Mouse (Mus musculus) liver, adult 2 months (tissue): ENCODE data around the gene Snx20. TPM values are rescaled to one million over a fixed set of nuclear protein-coding genes. Genes with fewer than 3 reads are reported as not detected.

Experiments
- DNase-seq: peaks from one replicate; pipeline ENCODE4 v3.0.0-alpha.2; 2011; ENCODE audit warnings: low read depth, low spot score; ENCODE audit errors: extremely low read depth
- H3K27ac ChIP-seq: fragments of 200-500 bp; replicated peaks from 2 replicates; pipeline ENCODE4 v1.5.1; 2012; ENCODE audit warnings: low read depth, mild to moderate bottlenecking, control low read depth, inconsistent platforms, low read length; ENCODE audit not compliant: insufficient read depth
- H3K27me3 ChIP-seq: fragments of 200-500 bp; 2 replicates; pipeline ENCODE4 v1.6.1; 2012; ENCODE audit warnings: mild to moderate bottlenecking, moderate library complexity, low read length, inconsistent platforms; ENCODE audit not compliant: control insufficient read depth, insufficient read depth
- H3K36me3 ChIP-seq: fragments of 200-500 bp; 2 replicates; pipeline ENCODE4 v1.6.1; 2012; ENCODE audit warnings: low read length, inconsistent platforms; ENCODE audit not compliant: control insufficient read depth, insufficient read depth
- H3K4me1 ChIP-seq: fragments of 200-500 bp; 2 replicates; pipeline ENCODE4 v1.6.1; 2011; ENCODE audit warnings: low read length; ENCODE audit not compliant: control insufficient read depth, insufficient read depth
- H3K4me3 ChIP-seq: fragments of 200-500 bp; 2 replicates; pipeline ENCODE4 v1.5.1; 2011; ENCODE audit warnings: low read depth, mild to moderate bottlenecking, control low read depth, low read length, moderate library complexity; ENCODE audit not compliant: insufficient read depth
- H3K79me2 ChIP-seq: fragments of 200-500 bp; 2 replicates; pipeline ENCODE4 v1.6.1; 2012; ENCODE audit warnings: inconsistent platforms, mild to moderate bottlenecking, low read length, moderate library complexity; ENCODE audit not compliant: control insufficient read depth, insufficient read depth
- H3K9ac ChIP-seq: fragments of 200-500 bp; 2 replicates; pipeline ENCODE4 v1.6.1; 2012; ENCODE audit warnings: low read depth, mild to moderate bottlenecking, control low read depth, inconsistent platforms, low read length
- CTCF ChIP-seq: fragments of 200-500 bp; IDR thresholded peaks from 2 replicates; pipeline ENCODE4 v1.5.1; 2011; ENCODE audit warnings: low read depth, low read length, control low read depth
- POLR2A ChIP-seq: fragments of 200-500 bp; IDR thresholded peaks from 2 replicates; pipeline ENCODE4 v1.6.1; 2011; ENCODE audit warnings: low read length, control low read depth; ENCODE audit not compliant: insufficient read depth; ENCODE audit errors: extremely low read depth
- WGBS: fragments of 180-500 bp; shearing (Covaris S2); methylation state at CpG from one replicate; pipeline ENCODE4 v1.1.7; 2018; 5-methylcytosine and 5-hydroxymethylcytosine counted together
- polyA plus RNA-seq: library from polyadenylated mRNA; depleted of rRNA; stranded (reverse); fragments of >200 nt; gene quantifications from 2 replicates; pipeline ENCODE4 v1.2.3, GENCODE M21; 2012; rRNA removed
- total RNA-seq: library from RNA; depleted of rRNA; stranded (reverse); fragments of >200 nt; gene quantifications from 2 replicates; pipeline ENCODE4 v1.2.3, GENCODE M21; 2014; rRNA removed

The Snx20 gene
- 0.92 and 1.5 TPM in 2 replicates for total RNA-seq
- polyA plus RNA-seq, result 0.61 and 1.2 TPM in 2 replicates

- Histone ChIP-seq H3K36me3 (no peaks in the 10 kb centered on the region), H3K27ac (peak within 1 kb of the TSS; percentile 39; the same call in 1 of the 2 replicates)
- DNase-seq, result peak; percentile 38
Observed at GRCm38 (mm10) chr8:88635474-88636397, at the start of gene Snx20. Gene Snx20 (minus strand): TSS chr8:88636128.

GRCm38 (mm10) chr8:88683656-88684289 lies 47.8 kb upstream of the Snx20 start:
- Histone ChIP-seq H3K27me3 (no peaks in the 10 kb centered on the region), H3K4me1 (no peaks in the 10 kb centered on the region), H3K9ac (no peak overlapping the region), H3K27ac (no peak overlapping the region), H3K4me3 (no peak overlapping the region), H3K36me3 (no peaks in the 10 kb centered on the region), H3K79me2 (no peaks in the 10 kb centered on the region)
- WGBS, result 85% methylated on average over 7 of the region's 7 CpGs
- DNase-seq, result no peak
- no peak for TF ChIP-seq POLR2A

More at GRCm38 (mm10) chr8:88635474-88636397, at the start of gene Snx20:
- peak within 1 kb of the TSS; percentile 29; the same call in 1 of the 2 replicates for H3K9ac ChIP-seq
- peak within 1 kb of the TSS; percentile 45 for H3K4me3 ChIP-seq
- WGBS, result 56% methylated on average over 14 of the region's 14 CpGs
- H3K27me3 ChIP-seq, result no peaks in the 10 kb centered on the region
- peaks cover 5% of the 10 kb centered on the region; the same call in 1 of the 2 replicates for H3K4me1 ChIP-seq
- TF ChIP-seq POLR2A, result no peak
- no peak for TF ChIP-seq CTCF
- no peaks in the 10 kb centered on the region for H3K79me2 ChIP-seq

GRCm38 (mm10) chr8:88681046-88681445 lies 45.1 kb upstream of the Snx20 start:
- H3K9ac ChIP-seq, result no peak overlapping the region
- no peak for DNase-seq
- no peaks in the 10 kb centered on the region for H3K27me3 ChIP-seq
- no peak overlapping the region for H3K4me3 ChIP-seq
- H3K36me3 ChIP-seq, result no peaks in the 10 kb centered on the region
- no peaks in the 10 kb centered on the region for H3K4me1 ChIP-seq
- no peaks in the 10 kb centered on the region for H3K79me2 ChIP-seq
- 86% methylated on average over 8 of the region's 8 CpGs for WGBS
- no peak overlapping the region for H3K27ac ChIP-seq
- no peak for TF ChIP-seq CTCF
- no peak for TF ChIP-seq POLR2A

- H3K4me1 ChIP-seq, result no peaks in the 10 kb centered on the region
- WGBS, result 90% methylated on average over 2 of the region's 2 CpGs
- no peak for TF ChIP-seq POLR2A
- no peak for TF ChIP-seq CTCF
- H3K79me2 ChIP-seq, result no peaks in the 10 kb centered on the region
- H3K9ac ChIP-seq, result no peak overlapping the region
- no peak overlapping the region for H3K27ac ChIP-seq
- H3K4me3 ChIP-seq, result no peak overlapping the region
- H3K36me3 ChIP-seq, result no peaks in the 10 kb centered on the region
- DNase-seq, result no peak
- no peaks in the 10 kb centered on the region for H3K27me3 ChIP-seq
Observed at GRCm38 (mm10) chr8:88680566-88680965, 44.6 kb upstream of the Snx20 start.

- no peak for DNase-seq
- Histone ChIP-seq H3K27ac (no peak overlapping the region), H3K4me1 (no peaks in the 10 kb centered on the region), H3K36me3 (no peaks in the 10 kb centered on the region), H3K9ac (no peak overlapping the region), H3K4me3 (no peak overlapping the region), H3K27me3 (no peaks in the 10 kb centered on the region), H3K79me2 (no peaks in the 10 kb centered on the region)
- 90% methylated on average over 8 of the region's 8 CpGs for WGBS
- TF ChIP-seq CTCF, result no peak
- no peak for TF ChIP-seq POLR2A
Observed at GRCm38 (mm10) chr8:88677071-88677470, 41.1 kb upstream of the Snx20 start.
